Mouse (Mus musculus): Measurements from ENCODE around the gene Gm11564.

DNA sequence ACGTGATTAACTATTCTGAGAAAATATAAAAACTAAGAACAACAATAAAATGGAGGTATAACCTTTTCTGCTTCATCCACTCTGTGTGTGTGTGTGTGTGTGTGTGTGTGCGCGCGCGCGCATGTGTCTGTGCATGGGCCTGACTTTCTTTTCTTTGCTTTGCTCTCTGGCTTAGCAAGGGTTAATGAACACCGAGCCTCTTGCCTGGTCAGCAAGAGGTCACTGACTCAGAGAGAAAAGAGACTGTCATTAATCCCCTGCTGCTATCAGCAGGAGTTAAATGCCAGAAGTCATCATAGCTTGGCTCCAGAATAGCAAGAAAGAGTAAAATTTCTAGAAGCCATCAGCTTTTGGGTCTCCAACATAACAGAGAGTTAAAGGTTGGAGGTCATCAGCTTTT lies 37.1 kb downstream of the Gm11564 start:
- TF ChIP-seq CTCF (IDR thresholded peaks at IDR 0.05), result no peak
- no peak for TF ChIP-seq EP300 (IDR thresholded peaks at IDR 0.05)
